Mouse (Mus musculus): ENCODE measurements around the gene Brpf1. TPM values are rescaled to one million over a fixed set of nuclear protein-coding genes. Genes with fewer than 3 reads are reported as not detected.

Brpf1 gene
- total RNA-seq (2022): 10 to 100 TPM; 19.5 to 32.3 (median 29.5) TPM

GRCm38 (mm10) chr6:113306986-113307349 lies at the start of gene Brpf1:
Brpf1 (plus strand) TSS chr6:113307137.
- DNase-seq: no peak

DNA sequence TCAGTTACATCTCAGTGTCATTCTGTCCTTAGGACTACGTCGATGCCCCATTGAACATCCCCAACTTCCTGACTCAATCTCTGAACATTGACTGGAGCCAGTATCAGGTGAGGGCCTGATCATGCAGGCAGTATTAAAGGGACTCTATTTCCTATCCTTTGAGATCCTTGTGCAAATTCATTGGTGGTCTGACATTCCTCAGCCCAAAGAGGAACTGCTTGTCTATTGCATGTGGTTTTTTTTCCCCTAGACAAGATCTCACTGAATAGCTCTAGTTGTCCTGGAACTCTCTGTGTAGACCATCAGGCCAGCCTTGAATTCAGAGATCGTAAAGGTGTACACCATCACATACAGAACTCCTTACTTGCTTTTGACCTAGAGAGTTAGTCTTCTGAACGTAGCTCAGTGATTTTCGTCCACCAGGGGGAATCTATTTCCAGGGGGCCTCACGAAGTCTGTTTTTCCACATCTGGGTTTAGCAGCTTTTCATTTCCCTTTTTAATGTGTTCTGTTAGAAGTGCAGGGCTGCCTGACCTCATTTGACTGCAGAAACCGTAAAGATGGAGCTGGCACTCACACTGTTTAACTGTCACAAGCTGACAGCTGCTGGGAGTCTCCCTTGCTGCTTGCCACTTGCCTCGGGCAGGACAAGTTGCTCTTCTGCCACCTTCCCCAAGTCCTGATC lies 45.6 kb upstream of the Brpf1 start:
- no peak for DNase-seq

GRCm38 (mm10) chr6:113263531-113263930 lies 43.4 kb upstream of the Brpf1 start:
- no peak for DNase-seq

DNA sequence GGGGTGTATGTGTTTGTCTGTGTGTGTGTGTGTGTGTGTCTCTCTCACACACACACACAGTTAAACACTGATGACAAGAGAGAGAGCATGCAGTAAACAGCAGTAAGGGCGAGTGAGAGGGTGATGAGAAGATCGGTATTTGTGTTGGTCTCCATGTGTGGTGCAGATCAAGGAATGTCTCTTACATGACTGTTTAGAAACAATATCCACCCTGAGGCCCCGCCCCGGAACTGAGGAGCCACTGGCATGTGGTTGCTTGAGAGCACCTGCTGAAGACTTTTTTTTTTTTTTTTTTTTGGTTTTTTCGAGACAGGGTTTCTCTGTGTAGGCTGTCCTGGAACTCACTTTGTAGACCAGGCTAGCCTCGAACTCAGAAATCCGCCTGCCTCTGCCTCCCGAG lies 42.5 kb upstream of the Brpf1 start:
- no peak for DNase-seq

DNA sequence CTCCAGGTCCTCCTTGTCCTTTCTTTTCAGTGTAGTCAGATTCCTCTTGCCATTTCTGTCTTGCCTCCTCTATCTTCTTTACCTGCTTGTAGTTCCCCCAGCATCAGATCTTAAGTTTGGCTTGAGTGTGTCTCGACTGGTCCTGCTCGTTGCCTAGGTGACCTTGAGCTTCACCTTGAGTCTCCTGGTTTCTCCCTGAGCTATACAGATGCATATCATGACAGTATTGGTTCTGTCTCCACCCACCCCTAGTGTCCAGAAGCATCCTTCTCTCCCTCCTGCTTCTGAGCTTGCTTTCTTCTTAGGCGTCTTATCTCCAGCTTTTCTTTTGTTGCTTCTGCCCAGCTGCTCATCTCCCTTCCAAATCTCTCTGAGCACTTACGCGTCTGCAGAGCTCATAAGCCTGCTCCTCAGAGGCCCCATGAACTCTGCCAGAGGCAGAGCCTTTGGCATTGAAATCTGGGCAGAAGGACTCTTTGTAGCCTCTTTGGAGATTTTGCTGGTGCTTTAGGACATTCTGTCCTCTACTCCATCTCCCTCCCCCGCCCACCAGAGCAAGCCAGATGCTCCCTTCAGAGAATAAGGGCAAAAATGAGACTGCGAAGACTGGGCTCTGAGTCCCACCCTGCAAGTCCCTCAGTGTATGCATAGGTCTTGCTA lies 39.8 kb upstream of the Brpf1 start:
- DNase-seq: no peak

DNA sequence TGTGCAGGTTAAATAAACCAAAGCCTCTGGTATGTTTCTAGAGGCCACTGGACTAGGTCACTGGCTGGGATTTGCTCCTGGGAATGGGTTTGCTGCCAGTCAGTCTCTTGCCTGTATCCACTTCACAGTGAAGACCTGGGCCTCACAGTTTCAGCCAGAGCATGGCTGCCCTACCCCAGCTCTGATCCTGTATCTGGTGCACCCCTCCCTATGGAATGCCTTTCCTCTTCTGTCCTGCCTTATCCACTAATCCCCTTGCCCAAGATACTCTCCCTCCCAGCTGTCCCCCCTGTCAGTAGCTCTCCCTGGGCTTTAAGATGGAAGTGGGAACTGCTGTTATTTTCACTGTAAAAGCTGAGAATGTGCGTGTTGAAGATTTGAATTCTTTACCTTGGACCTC lies 38.9 kb upstream of the Brpf1 start:
- DNase-seq: no peak

- DNase-seq: no peak
These were observed 34.6 kb upstream of the Brpf1 start for GRCm38 (mm10) chr6:113272365-113272764.

DNA sequence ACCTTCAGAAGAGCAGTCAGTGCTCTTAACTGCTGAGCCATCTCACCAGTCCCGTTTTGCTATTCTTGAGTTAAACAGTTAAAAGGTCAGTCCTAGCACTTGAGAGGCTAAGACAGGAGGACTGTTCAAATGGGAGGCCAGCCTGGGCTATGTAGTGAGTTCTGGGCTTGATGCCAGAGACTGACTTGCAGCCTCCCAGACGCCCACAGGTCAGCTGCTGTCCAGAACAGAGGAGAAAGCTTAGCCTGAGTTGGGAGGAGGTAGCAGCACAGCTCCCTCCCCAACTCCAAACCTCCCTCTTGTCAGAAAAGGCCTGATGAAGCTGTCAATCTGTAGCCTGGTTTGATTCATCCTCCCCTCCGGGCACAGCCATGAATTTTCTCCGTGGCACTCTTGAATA lies 30.1 kb upstream of the Brpf1 start:
- DNase-seq: no peak

GRCm38 (mm10) chr6:113281676-113282075 lies 25.3 kb upstream of the Brpf1 start:
- DNase-seq: no peak

GRCm38 (mm10) chr6:113282101-113282802 lies 24.7 kb upstream of the Brpf1 start, which contains the start of gene Cpne9:
Cpne9 (plus strand) TSS chr6:113282307.
- no peak for DNase-seq

DNA sequence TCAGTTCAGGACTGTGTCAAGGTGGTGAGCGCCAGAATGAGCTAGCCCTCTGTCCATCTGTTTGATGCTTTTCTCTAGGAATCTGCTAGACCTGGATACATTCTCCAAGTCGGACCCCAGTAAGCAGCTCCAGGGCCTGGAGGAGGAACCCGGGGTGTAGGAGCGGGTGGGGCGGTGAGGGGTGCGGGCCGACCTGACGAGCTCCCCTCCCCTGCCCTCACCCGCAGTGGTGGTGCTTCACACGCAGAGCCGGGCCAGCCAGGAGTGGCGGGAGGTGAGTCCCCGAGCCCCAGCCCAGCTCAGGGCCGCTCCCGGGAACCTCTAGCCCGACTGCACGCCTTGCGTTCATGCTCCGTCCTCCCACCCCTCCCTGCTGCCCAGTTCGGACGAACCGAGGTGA lies 24.0 kb upstream of the Brpf1 start:
- no peak for DNase-seq

GRCm38 (mm10) chr6:113283500-113283899 lies 23.4 kb upstream of the Brpf1 start:
- no peak for DNase-seq

DNA sequence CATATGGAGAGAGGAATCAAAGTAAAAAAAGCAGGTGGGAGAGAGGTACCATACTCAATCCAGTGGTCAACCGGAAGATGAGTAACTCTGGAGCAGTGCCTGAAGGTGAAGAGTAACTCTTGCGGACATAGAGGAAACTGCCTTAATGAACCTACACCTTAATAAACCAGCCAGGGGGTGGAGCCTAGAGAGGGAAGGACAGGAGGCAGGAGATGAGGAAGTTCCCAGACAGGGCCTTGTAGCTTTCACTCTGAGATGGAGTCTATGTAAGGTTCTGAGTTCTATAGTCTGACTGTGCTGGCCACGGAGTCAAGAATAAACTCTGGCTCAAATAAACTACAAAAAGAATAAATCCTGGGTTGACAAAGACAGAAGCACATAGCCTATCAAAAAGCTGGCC lies 22.0 kb upstream of the Brpf1 start:
- no peak for DNase-seq

DNA sequence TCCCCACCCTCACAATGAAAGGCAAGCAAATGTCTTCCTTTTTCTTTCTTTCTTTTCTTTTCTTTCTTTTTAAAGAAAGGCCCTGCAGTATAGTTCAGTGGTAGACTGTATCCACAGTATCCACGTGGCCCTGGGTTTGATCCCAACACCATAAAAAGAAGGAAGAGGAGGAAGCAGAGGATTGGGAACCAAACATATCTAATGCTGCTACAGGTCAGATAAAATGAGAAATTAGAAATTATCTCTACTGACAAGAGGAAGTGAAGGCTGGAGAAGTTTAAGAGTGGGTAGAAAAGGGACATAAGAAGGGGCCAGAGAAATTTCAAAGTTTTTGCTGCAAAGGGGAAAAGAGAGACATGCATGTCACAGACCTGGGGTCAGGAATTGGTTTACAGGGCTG lies 20.6 kb upstream of the Brpf1 start:
- no peak for DNase-seq

- no peak for DNase-seq
These were observed 19.7 kb upstream of the Brpf1 start for GRCm38 (mm10) chr6:113287236-113287635.

- DNase-seq: no peak
These were observed 17.6 kb upstream of the Brpf1 start for GRCm38 (mm10) chr6:113289346-113289745.

DNA sequence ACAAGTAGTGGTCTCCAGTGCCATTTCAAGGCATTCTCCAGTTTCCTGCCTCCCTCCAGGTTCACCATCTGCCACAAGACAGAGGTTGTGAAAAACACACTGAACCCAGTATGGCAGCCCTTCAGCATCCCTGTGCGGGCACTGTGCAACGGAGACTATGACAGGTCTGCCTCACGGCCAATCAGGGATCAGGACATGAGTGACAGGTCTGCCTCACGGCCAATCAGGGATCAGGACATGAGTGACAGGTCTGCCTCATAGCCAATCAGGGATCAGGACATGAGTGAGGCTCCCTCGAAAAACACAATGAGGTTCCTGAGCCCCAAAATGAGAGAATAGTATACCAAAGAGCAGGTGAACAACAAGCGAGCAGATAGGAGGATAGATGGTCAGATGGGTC lies 16.6 kb upstream of the Brpf1 start:
- no peak for DNase-seq

GRCm38 (mm10) chr6:113292938-113293337 lies 14.0 kb upstream of the Brpf1 start:
- DNase-seq: no peak

GRCm38 (mm10) chr6:113296046-113296445 lies 10.9 kb upstream of the Brpf1 start:
- DNase-seq: no peak

- DNase-seq: no peak
These were observed 10.3 kb upstream of the Brpf1 start for GRCm38 (mm10) chr6:113296639-113297038.

GRCm38 (mm10) chr6:113301350-113301749 lies 5.6 kb upstream of the Brpf1 start:
- no peak for DNase-seq

GRCm38 (mm10) chr6:113302258-113302657 lies 4.7 kb upstream of the Brpf1 start:
- DNase-seq: no peak

GRCm38 (mm10) chr6:113306322-113306985 lies 483 bp upstream of the Brpf1 start:
- peak; percentile 100 for DNase-seq
